8 mouse cellular contexts compared by ENCODE assay signal in genomic region chr6:28480752-28481492, GRCm38 (mm10). TPM values are rescaled to one million over a fixed set of nuclear protein-coding genes. Genes with fewer than 3 reads are reported as not detected.
DNase-seq lines count a peak whose midpoint lies in the region; ATAC-seq lines count a peak whose summit lies in the region.

No protein-coding gene starts in this region.

- peak overlapping the region; percentile 70 for H3K4me3 ChIP-seq in heart, embryonic 13.5 days
- H3K4me3 ChIP-seq in hindbrain, embryonic 12.5 days, result peak overlapping the region; percentile 93

- peaks cover 58% of the 10 kb centered on the region for H3K4me1 ChIP-seq in heart, embryonic 13.5 days
- peaks cover 28% of the 10 kb centered on the region for H3K4me1 ChIP-seq in hindbrain, embryonic 12.5 days

- H3K9me3 ChIP-seq in heart, embryonic 13.5 days, result no peaks in the 10 kb centered on the region
- H3K9me3 ChIP-seq in hindbrain, embryonic 12.5 days (replicated peaks), result no peaks in the 10 kb centered on the region

- peak overlapping the region; percentile 89 for H3K4me2 ChIP-seq in heart, embryonic 13.5 days
- peak overlapping the region; percentile 77 for H3K4me2 ChIP-seq in hindbrain, embryonic 12.5 days (replicated peaks)

- H3K27me3 ChIP-seq in heart, embryonic 13.5 days (replicated peaks), result no peaks in the 10 kb centered on the region
- no peaks in the 10 kb centered on the region for H3K27me3 ChIP-seq in hindbrain, embryonic 12.5 days

- H3K27ac ChIP-seq in heart, embryonic 13.5 days (replicated peaks), result peak overlapping the region; percentile 86
- peak overlapping the region; percentile 81; the same call in 1 of the 2 replicates for H3K27ac ChIP-seq in hindbrain, embryonic 12.5 days

- DNase-seq in heart, adult 9 months (ENCODE audit: low spot score in 2 of 2), result no peak
- peak; percentile 57 for DNase-seq in NIH3T3 (ENCODE audit: low read depth)
- DNase-seq in lung, postnatal 36 days, result peak; percentile 46
- DNase-seq in B cell, adult 2 months, result no peak
- no peak for DNase-seq in cerebellum, adult 8-10 months
- DNase-seq in left cerebral cortex, adult 11 months (ENCODE audit: low spot score), result no peak

- 0 out of 2 replicates have a peak, but pooled peaks cover 8% of the 10 kb centered on the region for H3K36me3 ChIP-seq in heart, embryonic 13.5 days
- 0 out of 2 replicates have a peak, but pooled peaks cover 4% of the 10 kb centered on the region for H3K36me3 ChIP-seq in hindbrain, embryonic 12.5 days

- peak overlapping the region; percentile 89 for H3K9ac ChIP-seq in heart, embryonic 13.5 days
- peak overlapping the region; percentile 80 for H3K9ac ChIP-seq in hindbrain, embryonic 12.5 days

- WGBS in heart, embryonic 13.5 days, result 4% methylated on average over 21 of the region's 21 CpGs
- WGBS in hindbrain, embryonic 12.5 days, result 8% methylated on average over 21 of the region's 21 CpGs

- no peak for ATAC-seq in heart, embryonic 13.5 days (ENCODE audit: extremely low read depth, insufficient number of reproducible peaks, low FRiP score, low TSS enrichment)
- no peak for ATAC-seq in hindbrain, embryonic 12.5 days (ENCODE audit: low FRiP score)

RNA-seq across cellular contexts. Expression of gene Snd1, which starts 6.0 kb away (rescaled TPM):
- polyA plus RNA-seq in heart, embryonic 13.5 days (2015; fragmentation: Nextera tagmentation; extraction: Ambion mirVana), result 78.5 and 79.6 TPM in 2 replicates
- 113 TPM in 2 replicates for polyA plus RNA-seq in hindbrain, embryonic 12.5 days (2016; fragmentation: Nextera tagmentation; extraction: Ambion mirVana)

RNA-seq across cellular contexts. Expression of gene Pax4, which starts 31.8 kb away (rescaled TPM):
- polyA plus RNA-seq in heart, embryonic 13.5 days (2015; fragmentation: Nextera tagmentation; extraction: Ambion mirVana), result not detected in 2 replicates
- polyA plus RNA-seq in hindbrain, embryonic 12.5 days (2016; fragmentation: Nextera tagmentation; extraction: Ambion mirVana), result not detected in 2 replicates

RNA-seq across cellular contexts. Expression of gene Gcc1, which starts 52.7 kb away (rescaled TPM):
- polyA plus RNA-seq in heart, embryonic 13.5 days (2015; fragmentation: Nextera tagmentation; extraction: Ambion mirVana), result 5.4 TPM in 2 replicates
- polyA plus RNA-seq in hindbrain, embryonic 12.5 days (2016; fragmentation: Nextera tagmentation; extraction: Ambion mirVana), result 16.0 and 16.4 TPM in 2 replicates

RNA-seq across cellular contexts. Expression of gene Fscn3, which starts 53.3 kb away (rescaled TPM):
- not detected in 2 replicates for polyA plus RNA-seq in heart, embryonic 13.5 days (2015; fragmentation: Nextera tagmentation; extraction: Ambion mirVana)
- not detected in 2 replicates for polyA plus RNA-seq in hindbrain, embryonic 12.5 days (2016; fragmentation: Nextera tagmentation; extraction: Ambion mirVana)

RNA-seq across cellular contexts. Expression of gene Arf5, which starts 57.6 kb away (rescaled TPM):
- polyA plus RNA-seq in heart, embryonic 13.5 days (2015; fragmentation: Nextera tagmentation; extraction: Ambion mirVana), result 231 and 250 TPM in 2 replicates
- 325 and 330 TPM in 2 replicates for polyA plus RNA-seq in hindbrain, embryonic 12.5 days (2016; fragmentation: Nextera tagmentation; extraction: Ambion mirVana)

Comparison
In these comparisons a context has a peak if more than half of its experiments do, and no peak if none do; other contexts are left out.
1. DNase-seq: peak in NIH3T3 (single experiment) and lung, postnatal 36 days (single experiment); none in heart, adult 9 months (0 of 2), B cell, adult 2 months (0 of 2), cerebellum, adult 8-10 months (single experiment) and left cerebral cortex, adult 11 months (single experiment).